ENCODE assay signal across 18 mouse cellular contexts in the genomic region with DNA sequence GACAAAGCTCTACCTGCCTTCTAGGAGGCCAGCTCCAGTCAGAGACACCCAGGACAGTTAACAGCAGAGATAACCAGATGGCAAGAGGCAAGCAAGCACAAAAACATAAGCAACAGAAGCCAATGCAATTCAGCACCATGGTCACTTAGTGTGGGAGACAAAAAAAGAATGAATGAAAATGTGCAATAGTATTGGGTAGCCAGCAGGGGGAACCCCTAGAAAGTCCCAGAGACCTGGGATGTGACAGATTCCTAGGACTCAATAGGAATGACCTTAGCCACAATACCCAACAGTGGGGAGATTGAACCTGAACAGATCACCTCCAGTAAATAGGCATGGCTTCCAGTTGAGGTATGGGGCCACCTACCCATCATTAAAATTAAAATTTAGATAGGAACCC.
DNase-seq lines count a peak whose midpoint lies in the region; TF ChIP-seq lines count a peak whose summit lies in the region.
"Had no signal": no experiment of that assay in that cellular context is flagged by ENCODE, and none has a peak within 500 bp of the region (broad histone marks: within the 10 kb centered on the region; RNA-seq: fewer than 3 reads in every experiment).

No protein-coding gene starts in this region.

- H3K4me1 ChIP-seq in cortical plate, adult 2 months (ENCODE audit: control insufficient read depth, insufficient read depth, low read length) = no peaks in the 10 kb centered on the region
- H3K4me1 ChIP-seq: embryonic facial prominence, embryonic 15.5 days; forebrain, embryonic 12.5 days; heart, embryonic 13.5 days; limb, embryonic 12.5 days had no signal

- TF ChIP-seq CTCF in layer of hippocampus, adult 2 months (conservative IDR thresholded peaks at IDR 0.05) = peak; percentile 57
- 0 out of 2 replicates have a peak, but pooled peaks have one; percentile 2 for TF ChIP-seq CTCF in cortical plate, adult 2 months (IDR thresholded peaks at IDR 0.05; ENCODE audit: extremely low read depth, insufficient read depth, low read length)

- no peak overlapping the region for H3K4me3 ChIP-seq in layer of hippocampus, adult 2 months
- H3K4me3 ChIP-seq in cortical plate, adult 2 months (ENCODE audit: insufficient read depth, low read length) = no peak overlapping the region
- H3K4me3 ChIP-seq: embryonic facial prominence, embryonic 15.5 days; forebrain, embryonic 12.5 days; heart, embryonic 13.5 days; limb, embryonic 12.5 days; myocyte had no signal

- H3K27ac ChIP-seq in layer of hippocampus, adult 2 months = no peak overlapping the region
- no peak overlapping the region for H3K27ac ChIP-seq in cortical plate, adult 2 months (ENCODE audit: insufficient read depth, low read length)
- H3K27ac ChIP-seq: embryonic facial prominence, embryonic 15.5 days; forebrain, embryonic 12.5 days; heart, embryonic 13.5 days; limb, embryonic 12.5 days; liver, embryonic 14.5 days had no signal

- peak; percentile 5 for DNase-seq in adrenal gland, adult 2 months
- no peak for DNase-seq in adrenal gland, postnatal 4 days (ENCODE audit: low spot score in 2 of 2)
- no peak for DNase-seq in layer of hippocampus, adult 2 months (ENCODE audit: low spot score in 2 of 2)
- DNase-seq in layer of hippocampus, postnatal 10 days (ENCODE audit: low spot score in 2 of 2) = no peak
- DNase-seq in NIH3T3 (ENCODE audit: low read depth) = peak; percentile 1
- DNase-seq in thymus, postnatal 36 days = no peak
- no peak for DNase-seq in lung, adult 18-20 months
- DNase-seq: cerebellum, postnatal 14 days; kidney, adult 11 months; kidney, postnatal 14 days; thymus, postnatal 25 days had no signal

- no peak for TF ChIP-seq POLR2A in cortical plate, adult 2 months (IDR thresholded peaks at IDR 0.05; ENCODE audit: extremely low read depth, insufficient read depth, low read length)

Comparison
In these comparisons a context has a peak if more than half of its experiments do, and no peak if none do; other contexts are left out.
1. DNase-seq: peak in adrenal gland, adult 2 months (single experiment) and NIH3T3 (single experiment); none in adrenal gland, postnatal 4 days (0 of 2), layer of hippocampus, adult 2 months (0 of 2), layer of hippocampus, postnatal 10 days (0 of 2), thymus, postnatal 36 days (0 of 2) and lung, adult 18-20 months (0 of 2).